Mouse (Mus musculus): ENCODE measurements around the gene Gps2.

The Gps2 gene

DNA sequence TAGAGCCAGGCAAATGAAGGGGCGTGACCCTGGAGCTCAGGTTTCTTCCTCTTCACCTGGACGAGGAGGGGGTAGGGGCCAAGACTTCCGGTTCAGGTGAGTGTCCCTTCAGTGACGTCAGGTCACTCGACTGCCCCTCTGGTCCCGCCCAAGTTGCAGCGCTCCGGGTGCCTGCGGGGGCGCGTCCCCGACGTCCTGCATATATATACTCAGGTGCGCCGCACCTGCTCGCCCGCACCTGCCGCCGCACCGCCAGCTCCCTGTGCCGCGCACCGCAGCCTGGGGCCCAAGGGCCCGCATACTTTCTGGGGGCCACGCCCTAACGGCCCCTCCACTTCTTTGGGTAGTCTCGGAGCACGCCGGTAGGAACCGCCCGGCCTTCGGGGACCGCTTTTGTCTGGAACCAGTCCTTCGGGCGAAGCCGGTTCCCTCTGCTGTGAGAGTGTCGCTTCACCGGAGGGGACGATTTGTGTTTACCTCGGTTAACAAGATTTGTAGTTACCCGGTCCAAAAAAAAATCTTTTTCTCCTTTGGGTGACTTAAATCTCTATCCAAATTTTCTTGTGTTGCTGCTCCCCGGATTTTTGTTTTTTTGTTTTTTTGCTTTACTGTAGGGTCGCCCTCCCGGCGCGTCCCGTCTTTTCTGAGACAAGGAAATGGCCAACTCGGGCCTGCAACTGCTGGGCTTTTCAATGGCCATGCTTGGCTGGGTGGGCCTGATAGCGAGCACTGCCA lies 51.8 kb downstream of the Gps2 start:
- no peak for DNase-seq (ENCODE audit: low read depth)

Measured in fibroblast of lung, adult 2 months (primary cell).